Mouse (Mus musculus): Measurements from ENCODE around the gene Zfp62. TPM values are rescaled to one million over a fixed set of nuclear protein-coding genes. Genes with fewer than 3 reads are reported as not detected.

Zfp62 gene
- polyA plus RNA-seq, 1 experiment from 2014 or later: 40.5 TPM

DNA sequence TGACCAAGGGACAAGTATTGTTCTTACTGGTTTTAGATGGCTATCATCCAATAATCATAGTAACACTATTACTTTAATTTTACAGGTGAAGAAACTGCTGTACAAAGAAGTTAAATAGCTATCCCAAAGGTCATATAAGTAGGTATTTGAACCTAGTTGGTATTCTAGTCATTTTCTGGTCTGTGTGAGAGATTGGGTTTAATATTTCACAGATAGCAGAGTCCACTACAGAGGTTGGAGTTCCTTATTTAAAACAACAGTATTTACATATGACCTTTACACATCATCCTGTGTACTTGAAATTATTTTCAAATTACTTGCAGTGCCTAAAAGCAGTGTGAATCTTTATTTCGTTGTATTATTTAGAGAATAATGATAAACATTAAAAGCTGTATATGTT lies 10.4 kb downstream of the Zfp62 start:
- no peak for ATAC-seq (replicated peaks; ENCODE audit: low FRiP score)
- Histone ChIP-seq H3K27ac (no peak overlapping the region), H3K9me3 (replicated peaks) (no peaks in the 10 kb centered on the region), H3K4me3 (replicated peaks) (no peak overlapping the region), H3K27me3 (no peaks in the 10 kb centered on the region), H3K4me1 (no peaks in the 10 kb centered on the region), H3K36me3 (peaks cover 44% of the 10 kb centered on the region), H3K4me2 (no peak overlapping the region), H3K9ac (no peak overlapping the region)
- WGBS: 89% methylated on average over 1 of the region's 1 CpGs

DNA sequence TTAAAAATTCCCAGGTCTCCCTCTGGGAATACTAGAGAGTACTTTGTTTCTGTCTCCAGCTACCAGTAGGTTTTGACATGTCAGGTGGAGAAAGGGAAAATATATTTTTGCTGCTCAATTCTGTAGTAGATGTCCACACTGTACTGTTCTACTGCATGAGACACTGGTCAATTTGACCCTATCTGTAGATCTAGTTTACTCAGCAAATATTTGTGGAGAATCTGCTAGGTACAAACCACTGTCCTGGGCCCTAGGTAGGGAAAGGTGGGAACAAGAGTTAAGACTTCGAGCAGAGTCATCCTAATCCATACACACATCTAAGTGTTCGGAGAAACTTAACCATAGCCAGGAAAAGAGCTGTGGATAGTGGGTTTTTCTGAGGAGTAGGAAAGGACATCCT lies 16.2 kb downstream of the Zfp62 start:
- no peaks in the 10 kb centered on the region for H3K9me3 ChIP-seq (replicated peaks)
- WGBS: 90% methylated on average over 2 of the region's 2 CpGs
- H3K27me3 ChIP-seq: no peaks in the 10 kb centered on the region
- no peak overlapping the region for H3K27ac ChIP-seq
- ATAC-seq (replicated peaks; ENCODE audit: low FRiP score): no peak
- no peaks in the 10 kb centered on the region for H3K4me1 ChIP-seq
- no peak overlapping the region for H3K9ac ChIP-seq
- peaks cover 46% of the 10 kb centered on the region for H3K36me3 ChIP-seq
- no peak overlapping the region for H3K4me2 ChIP-seq
- H3K4me3 ChIP-seq (replicated peaks): no peak overlapping the region

DNA sequence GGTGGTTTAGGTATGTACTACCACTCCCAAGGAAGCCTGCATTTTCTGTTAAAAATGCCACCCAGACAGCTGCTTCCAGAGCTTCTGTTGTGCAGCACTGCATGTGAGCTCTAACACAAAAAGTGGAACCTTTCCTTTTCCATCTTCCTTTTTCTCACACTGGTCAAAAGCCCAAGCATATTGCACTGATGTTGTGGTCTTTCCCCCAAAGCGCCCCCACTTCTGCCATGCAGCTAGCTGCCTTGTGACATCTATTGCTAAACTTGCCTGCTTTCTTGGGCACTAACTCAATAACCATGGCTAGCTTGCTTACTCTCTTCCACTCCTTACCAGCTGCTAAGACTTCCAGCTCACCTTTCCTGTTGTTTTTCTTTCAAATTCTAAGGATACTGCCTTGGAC lies 21.4 kb downstream of the Zfp62 start:
- Histone ChIP-seq H3K4me1 (no peaks in the 10 kb centered on the region), H3K36me3 (peaks cover 7% of the 10 kb centered on the region; the same call in 1 of the 2 replicates), H3K4me3 (replicated peaks) (no peak overlapping the region), H3K27ac (no peak overlapping the region), H3K9ac (no peak overlapping the region), H3K4me2 (no peak overlapping the region), H3K9me3 (replicated peaks) (no peaks in the 10 kb centered on the region), H3K27me3 (no peaks in the 10 kb centered on the region)
- WGBS: 67% methylated on average over 1 of the region's 1 CpGs
- no peak for ATAC-seq (replicated peaks; ENCODE audit: low FRiP score)

DNA sequence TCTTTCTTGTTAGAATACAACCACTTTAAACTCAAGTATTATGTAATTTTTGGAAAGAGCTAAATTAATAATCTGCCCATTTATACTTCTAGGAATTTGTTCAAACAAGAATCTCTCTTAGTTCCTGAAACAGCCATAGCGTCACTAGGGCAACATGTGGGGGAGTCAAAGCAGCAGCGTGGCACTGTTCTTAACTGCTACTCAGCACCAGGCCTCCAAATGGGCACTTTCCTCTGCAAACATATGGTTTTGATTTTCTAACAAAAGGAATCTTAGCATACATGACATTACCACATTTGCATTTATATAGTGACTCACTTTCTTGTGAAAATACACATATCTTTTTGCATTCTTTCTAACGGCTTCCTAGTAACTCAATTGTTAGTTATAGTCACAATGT lies 29.7 kb downstream of the Zfp62 start:
- no peaks in the 10 kb centered on the region for H3K36me3 ChIP-seq
- WGBS: 67% methylated on average over 3 of the region's 3 CpGs
- H3K9me3 ChIP-seq (replicated peaks): no peaks in the 10 kb centered on the region

GRCm38 (mm10) chr11:49235459-49236207 lies 32.5 kb downstream of the Zfp62 start:
- 67% methylated on average over 3 of the region's 3 CpGs for WGBS
- Histone ChIP-seq H3K4me2 (no peak overlapping the region), H3K4me3 (replicated peaks) (no peak overlapping the region), H3K36me3 (no peaks in the 10 kb centered on the region), H3K27me3 (no peaks in the 10 kb centered on the region), H3K27ac (no peak overlapping the region), H3K9me3 (replicated peaks) (0 out of 2 replicates have a peak, but pooled peaks cover 3% of the 10 kb centered on the region), H3K9ac (no peak overlapping the region), H3K4me1 (no peaks in the 10 kb centered on the region)
- ATAC-seq (replicated peaks; ENCODE audit: low FRiP score): no peak

More for the DNA sequence above, 29.7 kb downstream of the Zfp62 start:
- Histone ChIP-seq H3K9ac (no peak overlapping the region), H3K4me2 (no peak overlapping the region), H3K27me3 (no peaks in the 10 kb centered on the region), H3K4me3 (replicated peaks) (no peak overlapping the region), H3K27ac (no peak overlapping the region), H3K4me1 (no peaks in the 10 kb centered on the region)
- no peak for ATAC-seq (replicated peaks; ENCODE audit: low FRiP score)

DNA sequence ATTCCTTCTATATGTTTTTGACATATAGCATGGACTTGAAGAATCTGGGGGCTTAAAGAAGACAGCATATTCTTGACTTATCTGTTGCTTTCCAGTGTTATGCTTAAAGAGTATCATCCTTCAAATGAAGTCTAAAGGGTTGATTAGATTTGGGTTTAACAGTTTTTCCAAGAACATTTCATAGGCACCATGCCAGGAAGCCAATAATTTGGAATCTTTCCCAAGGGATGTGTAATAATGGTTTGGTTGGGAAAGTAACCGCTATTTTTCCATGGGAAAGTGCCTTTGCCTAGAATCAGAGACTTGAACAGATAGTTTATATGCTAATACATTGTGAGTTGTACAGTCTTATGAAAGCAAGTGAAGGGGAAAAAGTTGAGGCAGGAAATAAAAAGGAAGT lies 33.8 kb downstream of the Zfp62 start:
- WGBS: 77% methylated on average over 1 of the region's 1 CpGs
- H3K27me3 ChIP-seq: no peaks in the 10 kb centered on the region
- H3K4me3 ChIP-seq (replicated peaks): no peak overlapping the region
- H3K27ac ChIP-seq: no peak overlapping the region
- H3K4me2 ChIP-seq: no peak overlapping the region
- no peak overlapping the region for H3K9ac ChIP-seq
- no peaks in the 10 kb centered on the region for H3K4me1 ChIP-seq
- H3K9me3 ChIP-seq (replicated peaks): 0 out of 2 replicates have a peak, but pooled peaks cover 3% of the 10 kb centered on the region
- no peak for ATAC-seq (replicated peaks; ENCODE audit: low FRiP score)
- no peaks in the 10 kb centered on the region for H3K36me3 ChIP-seq

DNA sequence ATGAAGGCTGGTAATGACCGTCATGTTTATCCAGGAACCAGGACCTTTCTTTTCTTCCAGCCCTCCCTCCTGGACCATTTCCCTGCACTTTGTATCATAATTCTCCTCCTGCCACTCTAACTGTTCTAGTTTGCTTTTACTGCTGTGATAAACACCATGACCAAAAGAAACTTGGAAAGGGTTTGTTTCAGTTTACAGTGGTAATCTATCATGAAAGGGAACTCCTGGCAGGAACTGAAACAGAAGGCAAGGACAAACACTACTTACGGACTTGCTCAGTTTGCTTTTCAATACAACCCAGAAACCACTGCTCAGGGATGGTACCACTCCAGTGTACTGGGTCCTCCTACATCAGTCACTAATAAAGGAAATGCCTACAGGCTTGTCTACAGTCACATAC lies 34.4 kb downstream of the Zfp62 start:
- no peak for ATAC-seq (replicated peaks; ENCODE audit: low FRiP score)
- Histone ChIP-seq H3K4me3 (replicated peaks) (no peak overlapping the region), H3K4me1 (no peaks in the 10 kb centered on the region), H3K36me3 (no peaks in the 10 kb centered on the region), H3K27ac (no peak overlapping the region), H3K27me3 (no peaks in the 10 kb centered on the region), H3K4me2 (no peak overlapping the region), H3K9me3 (replicated peaks) (0 out of 2 replicates have a peak, but pooled peaks cover 3% of the 10 kb centered on the region), H3K9ac (no peak overlapping the region)
- 64% methylated on average over 2 of the region's 2 CpGs for WGBS

DNA sequence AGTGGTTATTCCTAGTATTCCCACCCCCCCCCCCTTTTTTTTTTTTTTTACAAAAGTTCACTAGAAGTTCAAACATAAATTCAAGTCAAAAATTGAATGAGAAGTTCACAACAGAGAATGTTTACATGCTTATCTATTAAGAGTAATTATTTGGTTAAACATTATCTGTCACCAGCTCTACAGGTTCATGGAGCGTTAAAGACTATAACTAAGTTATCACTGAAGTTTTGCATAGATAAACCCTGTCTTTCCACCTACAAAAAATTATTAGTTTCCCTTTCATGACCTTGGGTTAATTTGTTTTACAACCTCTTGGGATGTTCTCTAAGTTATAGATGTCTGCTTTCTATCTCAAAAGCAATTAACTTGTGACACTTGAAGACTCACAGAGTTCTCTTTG lies 37.2 kb downstream of the Zfp62 start:
- peaks cover 16% of the 10 kb centered on the region for H3K4me1 ChIP-seq
- 0 out of 2 replicates have a peak, but pooled peaks cover 3% of the 10 kb centered on the region for H3K9me3 ChIP-seq (replicated peaks)
- no peak overlapping the region for H3K9ac ChIP-seq
- no peak overlapping the region for H3K27ac ChIP-seq
- 82% methylated on average over 1 of the region's 1 CpGs for WGBS
- ATAC-seq (replicated peaks; ENCODE audit: low FRiP score): no peak
- no peaks in the 10 kb centered on the region for H3K36me3 ChIP-seq
- no peak overlapping the region for H3K4me2 ChIP-seq
- H3K4me3 ChIP-seq (replicated peaks): no peak overlapping the region
- H3K27me3 ChIP-seq: no peaks in the 10 kb centered on the region

DNA sequence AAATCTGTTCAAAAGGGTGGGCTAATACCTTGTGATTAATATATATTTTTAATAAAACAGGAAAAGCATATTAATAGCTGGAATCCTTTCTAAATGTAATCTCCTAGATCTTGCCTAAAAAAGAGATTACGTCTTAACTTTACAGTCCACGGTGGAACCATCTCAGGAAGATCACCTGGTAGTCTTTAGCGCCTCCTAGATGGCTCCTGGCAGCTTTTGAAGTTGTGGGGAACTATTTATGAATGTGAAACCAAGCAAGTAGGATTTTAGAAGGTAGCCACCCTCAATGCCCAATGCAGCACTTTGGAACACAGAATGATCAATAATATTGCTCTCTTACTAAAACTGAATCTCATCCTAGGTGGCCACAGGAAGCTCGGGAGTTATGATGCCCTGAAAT lies 37.8 kb downstream of the Zfp62 start:
- Histone ChIP-seq H3K4me1 (peaks cover 21% of the 10 kb centered on the region), H3K9ac (no peak overlapping the region), H3K4me2 (no peak overlapping the region), H3K9me3 (replicated peaks) (0 out of 2 replicates have a peak, but pooled peaks cover 3% of the 10 kb centered on the region), H3K27me3 (no peaks in the 10 kb centered on the region), H3K36me3 (no peaks in the 10 kb centered on the region), H3K27ac (no peak overlapping the region), H3K4me3 (replicated peaks) (no peak overlapping the region)
- ATAC-seq (replicated peaks; ENCODE audit: low FRiP score): no peak
- 80% methylated on average over 4 of the region's 4 CpGs for WGBS

DNA sequence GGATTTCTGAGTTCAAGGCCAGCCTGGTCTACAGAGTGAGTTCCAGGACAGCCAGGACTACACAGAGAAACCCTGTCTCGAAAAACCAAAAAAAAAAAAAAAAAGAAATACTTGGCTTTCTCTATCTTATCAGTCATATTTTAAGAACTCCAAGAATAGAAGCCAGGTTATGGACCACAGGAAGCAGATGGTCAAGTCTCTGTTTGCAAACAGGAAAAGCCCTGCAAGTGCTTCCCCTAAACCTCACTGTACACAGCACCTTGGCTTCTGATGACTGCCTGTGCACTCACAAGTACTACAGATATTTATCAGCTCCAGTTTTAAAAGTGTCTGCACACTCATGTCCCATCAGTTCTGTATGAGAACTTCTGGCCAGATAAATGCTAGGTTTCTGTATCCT lies 38.4 kb downstream of the Zfp62 start:
- Histone ChIP-seq H3K4me3 (replicated peaks) (no peak overlapping the region), H3K27me3 (no peaks in the 10 kb centered on the region), H3K4me1 (peaks cover 27% of the 10 kb centered on the region), H3K36me3 (no peaks in the 10 kb centered on the region), H3K27ac (peak overlapping the region; percentile 64), H3K9ac (no peak overlapping the region), H3K9me3 (replicated peaks) (0 out of 2 replicates have a peak, but pooled peaks cover 3% of the 10 kb centered on the region), H3K4me2 (no peak overlapping the region)
- no peak for ATAC-seq (replicated peaks; ENCODE audit: low FRiP score)
- WGBS: 78% methylated on average over 1 of the region's 1 CpGs

DNA sequence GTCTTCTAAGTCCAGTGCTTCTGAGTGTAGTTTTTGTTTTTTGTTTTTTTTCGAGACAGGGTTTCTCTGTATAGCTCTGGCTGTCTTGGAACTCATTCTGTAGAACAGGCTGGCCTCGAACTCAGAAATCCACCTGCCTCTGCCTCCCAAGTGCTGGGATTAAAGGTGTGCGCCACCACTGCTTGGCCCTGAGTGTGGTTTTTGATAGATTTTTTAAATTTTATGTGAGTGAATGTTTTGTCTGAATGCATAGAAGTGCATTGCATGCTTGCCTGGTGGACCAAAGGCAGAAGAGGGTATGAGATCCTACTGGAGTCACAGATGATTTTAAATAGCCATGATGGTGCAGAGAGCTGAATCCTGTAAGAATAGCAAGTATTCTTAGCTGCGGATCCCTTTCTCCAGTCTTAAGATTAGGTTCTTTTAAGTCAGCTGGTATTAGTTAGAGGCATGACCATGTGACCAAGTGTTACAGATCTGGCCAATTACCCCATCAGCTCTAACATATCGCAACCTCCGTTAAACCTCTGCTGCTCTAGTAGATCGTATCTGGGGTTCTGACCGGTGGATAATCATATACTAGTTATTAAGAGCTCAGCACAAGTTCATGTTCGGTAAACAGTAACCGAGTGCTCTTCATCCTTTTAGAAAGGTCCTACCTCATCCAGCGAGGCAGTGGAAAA lies 40.0 kb downstream of the Zfp62 start:
- Histone ChIP-seq H3K27me3 (no peaks in the 10 kb centered on the region), H3K9ac (peak overlapping the region; percentile 47), H3K27ac (peak overlapping the region; percentile 95), H3K4me3 (replicated peaks) (peak overlapping the region; percentile 53), H3K4me2 (peak overlapping the region; percentile 67), H3K4me1 (peaks cover 40% of the 10 kb centered on the region), H3K36me3 (no peaks in the 10 kb centered on the region), H3K9me3 (replicated peaks) (0 out of 2 replicates have a peak, but pooled peaks cover 3% of the 10 kb centered on the region)
- ATAC-seq (replicated peaks; ENCODE audit: low FRiP score): no peak
- 23% methylated on average over 11 of the region's 11 CpGs for WGBS

Data from kidney, embryonic 15.5 days (tissue).